Mouse (Mus musculus) embryonic facial prominence, embryonic 11.5 days (tissue): ENCODE measurements at regions not wholly inside any gene's neighbourhood (a gene's known extent, or its start where the extent isn't known, plus 50 kb on each side); places are given as distances from the start of the nearest gene placed in this dataset. TPM values are rescaled to one million over a fixed set of nuclear protein-coding genes. Genes with fewer than 3 reads are reported as not detected.

Experiments used
- ATAC-seq: fragments of 200-750 bp; cut with Nextera tagmentation; replicated peaks from 2 replicates; pipeline ENCODE4 v1.8.0; 2017; ENCODE audit warnings: low read depth; ENCODE audit not compliant: insufficient number of reproducible peaks, low FRiP score, low TSS enrichment
- DNase-seq: peaks from one replicate; pipeline ENCODE4 v3.0.0-alpha.2; 2015; ENCODE audit warnings: low spot score
- H3K27ac ChIP-seq: fragments of 300-500 bp; sonication (generic); replicated peaks from 2 replicates; pipeline ENCODE4 v1.5.1; 2014; ENCODE audit warnings: mild to moderate bottlenecking, low read depth, low read length, control low read depth
- H3K27me3 ChIP-seq: fragments of 300-500 bp; sonication (generic); 2 replicates; pipeline ENCODE4 v1.6.1; 2014; ENCODE audit warnings: mild to moderate bottlenecking, low read length, moderate library complexity, mixed read lengths; ENCODE audit not compliant: control insufficient read depth, insufficient read depth
- H3K36me3 ChIP-seq: fragments of 300-500 bp; sonication (generic); replicated peaks from 2 replicates; pipeline ENCODE4 v1.6.1; 2014; ENCODE audit warnings: low read depth, mild to moderate bottlenecking, low read length, moderate library complexity, mixed read lengths; ENCODE audit not compliant: control insufficient read depth, insufficient read depth
- H3K4me1 ChIP-seq: fragments of 300-500 bp; sonication (generic); 2 replicates; pipeline ENCODE4 v1.6.1; 2014; ENCODE audit warnings: low read length, mixed read lengths; ENCODE audit not compliant: control insufficient read depth, insufficient read depth
- H3K4me2 ChIP-seq: fragments of 300-500 bp; sonication (generic); 2 replicates; pipeline ENCODE4 v1.6.1; 2014; ENCODE audit warnings: low read depth, mild to moderate bottlenecking, control low read depth, low read length, moderate library complexity
- H3K4me3 ChIP-seq: fragments of 300-500 bp; sonication (generic); 2 replicates; pipeline ENCODE4 v1.5.1; 2014; ENCODE audit warnings: low read depth, low read length, control low read depth
- H3K9ac ChIP-seq: fragments of 300-500 bp; sonication (generic); replicated peaks from 2 replicates; pipeline ENCODE4 v1.6.1; 2014; ENCODE audit warnings: mild to moderate bottlenecking, control low read depth, low read length
- H3K9me3 ChIP-seq: fragments of 300-500 bp; sonication (generic); replicated peaks from 2 replicates; pipeline ENCODE4 v1.6.1; 2016; ENCODE audit warnings: mild to moderate bottlenecking, low read length, inconsistent platforms, mixed read lengths; ENCODE audit not compliant: control insufficient read depth
- WGBS: fragments of 180-500 bp; shearing (Covaris S2); extraction: QIAGEN DNeasy Blood & Tissue Kit; methylation state at CpG from one replicate; pipeline ENCODE4 v1.1.7; 2014; 5-methylcytosine and 5-hydroxymethylcytosine counted together
- microRNA-seq: library from miRNA; unstranded; fragments of <30 nt; microRNA quantifications from one replicate; pipeline ENCODE4, GENCODE M21; 2016; ENCODE audit warnings: borderline number of aligned reads

DNA sequence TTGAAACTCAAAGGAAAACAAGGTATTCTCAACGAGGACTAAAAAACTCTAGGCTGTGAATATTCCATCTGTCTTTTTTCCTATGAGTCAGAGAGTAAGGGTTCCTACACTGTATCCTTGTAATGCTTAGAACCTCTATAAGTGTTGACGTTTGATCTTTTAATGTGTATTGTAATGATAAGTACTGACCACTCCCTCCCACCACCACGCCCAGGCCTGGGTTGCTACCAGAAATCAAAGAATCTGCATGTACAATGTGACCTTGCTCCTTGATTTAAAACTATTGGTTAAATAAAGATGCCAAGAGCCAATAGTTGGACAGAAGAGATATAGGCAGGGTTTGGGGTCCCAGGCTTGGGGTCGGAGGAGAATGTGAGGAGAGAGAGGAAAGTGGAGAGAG is 66.2 kb upstream of the Man2a1 start:
- DNase-seq (no peak), ATAC-seq (no peak)
- Histone ChIP-seq H3K36me3 (no peaks in the 10 kb centered on the region), H3K9me3 (no peaks in the 10 kb centered on the region), H3K27ac (no peak overlapping the region), H3K4me2 (no peak overlapping the region), H3K27me3 (no peaks in the 10 kb centered on the region), H3K4me3 (no peak overlapping the region), H3K9ac (no peak overlapping the region), H3K4me1 (no peaks in the 10 kb centered on the region)
- 79% methylated on average over 4 of the region's 4 CpGs for WGBS

DNA sequence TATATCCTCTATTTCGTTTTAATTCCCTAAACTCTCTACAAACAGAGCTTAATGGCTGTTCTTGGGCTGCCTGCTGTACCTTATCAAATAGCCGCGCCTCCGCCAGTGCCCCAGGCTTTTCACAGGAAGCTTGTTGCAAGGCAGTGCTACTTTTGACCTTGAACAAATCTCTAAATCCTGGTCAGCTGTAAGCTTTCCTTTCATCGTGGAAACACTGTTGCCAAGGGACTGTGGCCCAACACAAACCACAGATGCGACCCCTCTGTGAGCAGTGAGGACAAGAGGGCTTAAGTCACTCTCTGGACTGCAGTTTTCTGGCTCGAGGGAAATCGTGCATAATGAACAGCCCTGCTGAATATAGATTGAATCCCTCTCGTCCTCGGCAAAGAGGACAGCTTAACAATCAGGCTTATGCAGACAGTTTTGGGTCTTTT is 62.0 kb upstream of the Man2a1 start:
- Histone ChIP-seq H3K4me1 (no peaks in the 10 kb centered on the region; the same call in 1 of the 2 replicates), H3K4me2 (no peak overlapping the region; the same call in 1 of the 2 replicates), H3K27me3 (no peaks in the 10 kb centered on the region), H3K36me3 (no peaks in the 10 kb centered on the region), H3K4me3 (no peak overlapping the region), H3K9ac (no peak overlapping the region), H3K9me3 (no peaks in the 10 kb centered on the region), H3K27ac (no peak overlapping the region)
- ATAC-seq (no peak), DNase-seq (peak; percentile 60)
- 18% methylated on average over 10 of the region's 10 CpGs for WGBS

DNA sequence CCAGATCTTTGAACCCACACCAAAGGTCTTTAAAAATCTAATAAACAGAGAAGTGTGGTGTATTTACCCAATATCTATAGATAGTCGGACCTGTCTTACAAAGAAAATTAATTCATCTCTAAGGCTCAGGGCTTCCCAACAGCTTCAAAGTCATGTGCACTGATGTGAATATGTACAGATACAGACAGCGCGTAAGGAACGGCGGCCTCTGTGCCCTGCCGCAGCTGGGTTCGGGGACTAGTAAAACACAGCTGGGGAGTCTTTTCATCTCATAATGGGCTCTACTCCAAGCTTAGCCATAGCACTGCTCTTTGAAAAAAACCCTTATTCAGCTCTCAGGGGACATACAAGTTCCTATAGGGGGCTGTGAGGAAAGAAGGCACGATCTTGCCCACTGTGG is 60.1 kb upstream of the Man2a1 start:
- no peaks in the 10 kb centered on the region for H3K27me3 ChIP-seq
- DNase-seq = no peak

DNA sequence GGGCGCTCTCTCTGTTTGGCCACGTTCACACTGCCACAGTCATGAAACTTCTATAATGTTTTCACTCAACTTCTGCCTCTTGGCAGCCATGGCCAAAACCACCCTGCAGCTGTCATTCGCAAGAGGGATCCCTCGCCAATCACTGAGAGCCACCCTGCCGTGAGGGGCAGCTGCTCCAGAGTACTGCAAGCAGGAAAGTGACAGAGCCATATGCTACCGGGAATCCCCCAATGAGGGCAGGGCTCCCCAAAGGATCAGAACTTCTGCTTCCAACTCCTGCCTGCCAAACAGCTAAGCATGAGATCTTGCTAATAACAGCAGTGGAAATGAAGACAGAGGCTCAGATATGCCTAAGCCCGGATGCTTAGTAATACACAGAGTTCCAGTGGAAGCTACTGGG is 52.0 kb upstream of the Man2a1 start:
- H3K36me3 ChIP-seq = no peaks in the 10 kb centered on the region
- H3K27ac ChIP-seq = no peak overlapping the region
- DNase-seq (no peak), ATAC-seq (no peak)
- H3K4me1 ChIP-seq = no peaks in the 10 kb centered on the region
- no peak overlapping the region for H3K4me2 ChIP-seq
- no peak overlapping the region for H3K9ac ChIP-seq
- H3K4me3 ChIP-seq = no peak overlapping the region
- WGBS = 52% methylated on average over 7 of the region's 7 CpGs
- no peaks in the 10 kb centered on the region for H3K9me3 ChIP-seq
- H3K27me3 ChIP-seq = no peaks in the 10 kb centered on the region

More for the DNA sequence above, 60.1 kb upstream of the Man2a1 start:
- no peaks in the 10 kb centered on the region for H3K9me3 ChIP-seq
- 90% methylated on average over 8 of the region's 8 CpGs for WGBS
- no peak overlapping the region for H3K9ac ChIP-seq
- ATAC-seq = no peak
- no peak overlapping the region for H3K27ac ChIP-seq
- H3K4me3 ChIP-seq = no peak overlapping the region
- H3K36me3 ChIP-seq = no peaks in the 10 kb centered on the region
- H3K4me1 ChIP-seq = no peaks in the 10 kb centered on the region; the same call in 1 of the 2 replicates
- no peak overlapping the region for H3K4me2 ChIP-seq

DNA sequence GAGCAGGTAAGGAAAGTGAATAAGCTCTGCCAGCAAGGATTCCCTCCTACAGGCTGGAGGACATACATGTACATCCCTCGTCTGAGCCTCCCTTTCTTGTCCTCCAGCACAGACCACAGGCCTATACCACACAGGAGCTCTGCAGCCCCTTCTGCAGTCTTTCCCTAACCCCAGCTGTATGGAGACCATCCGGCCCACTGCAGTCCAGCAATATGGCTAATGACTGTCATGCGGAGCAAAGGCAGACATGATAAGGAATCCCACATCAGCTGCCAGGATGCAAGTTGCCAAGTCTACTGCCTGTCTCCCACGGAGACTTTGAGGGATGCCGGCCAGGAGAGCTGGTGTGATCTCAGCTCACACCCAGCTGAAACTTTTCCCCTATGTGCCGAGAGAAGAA is 50.5 kb upstream of the Man2a1 start:
- no peaks in the 10 kb centered on the region for H3K27me3 ChIP-seq
- WGBS = 80% methylated on average over 6 of the region's 6 CpGs
- DNase-seq = no peak

More for the DNA sequence above, 50.5 kb upstream of the Man2a1 start:
- Histone ChIP-seq H3K4me1 (no peaks in the 10 kb centered on the region), H3K9ac (no peak overlapping the region), H3K9me3 (no peaks in the 10 kb centered on the region), H3K4me2 (no peak overlapping the region), H3K4me3 (no peak overlapping the region), H3K36me3 (no peaks in the 10 kb centered on the region), H3K27ac (no peak overlapping the region)
- no peak for ATAC-seq

Small RNA genes in the stretch of these regions (microRNA-seq; reads per million reads assigned to microRNA genes)
- not detected for gene Mir6420
